Mouse (Mus musculus): ENCODE results near the gene Rp9. TPM values are rescaled to one million over a fixed set of nuclear protein-coding genes. Genes with fewer than 3 reads are reported as not detected.
A peak's percentile ranks its signal among the peaks of the same experiment; 100 is the strongest.

The Rp9 gene
- polyA plus RNA-seq, 1 experiment: 75.0 TPM

DNA sequence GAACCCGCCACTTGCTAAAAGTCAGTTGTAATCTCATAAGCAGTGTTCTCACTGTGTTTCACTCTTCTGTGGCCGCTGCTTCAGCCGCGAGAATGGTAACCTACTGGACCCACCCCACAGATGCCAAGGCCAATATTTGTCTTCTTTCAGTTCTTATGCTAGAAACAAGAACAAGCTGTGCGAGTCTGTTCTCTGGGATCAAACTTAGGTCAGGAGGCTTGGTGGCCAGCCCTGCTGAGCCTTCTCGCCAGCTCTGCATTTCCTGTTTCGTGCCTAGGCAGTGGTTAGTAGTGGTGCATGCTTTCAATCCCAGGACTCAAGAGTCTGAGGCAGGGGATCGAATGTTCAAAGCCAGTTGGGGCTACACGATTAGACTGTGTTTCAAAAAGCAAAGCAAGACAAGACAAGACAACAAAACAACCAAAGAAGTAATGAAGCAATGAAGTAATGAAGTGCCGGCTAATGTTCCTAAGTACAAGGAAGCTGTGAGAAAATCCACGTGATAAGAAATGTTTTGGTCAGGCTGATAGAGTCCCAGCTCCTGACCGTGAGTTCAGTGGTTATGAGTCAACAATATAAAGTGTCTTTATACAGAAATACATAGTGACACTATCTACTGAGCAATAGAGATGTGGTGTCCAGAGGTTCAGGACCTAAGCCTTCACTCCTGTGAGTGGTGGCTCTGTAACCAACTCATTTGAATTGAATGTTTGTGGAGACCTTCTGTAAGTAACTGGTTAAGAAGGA lies 15.2 kb upstream of the Rp9 start:
- no peak for DNase-seq (ENCODE audit: low read depth)

DNA sequence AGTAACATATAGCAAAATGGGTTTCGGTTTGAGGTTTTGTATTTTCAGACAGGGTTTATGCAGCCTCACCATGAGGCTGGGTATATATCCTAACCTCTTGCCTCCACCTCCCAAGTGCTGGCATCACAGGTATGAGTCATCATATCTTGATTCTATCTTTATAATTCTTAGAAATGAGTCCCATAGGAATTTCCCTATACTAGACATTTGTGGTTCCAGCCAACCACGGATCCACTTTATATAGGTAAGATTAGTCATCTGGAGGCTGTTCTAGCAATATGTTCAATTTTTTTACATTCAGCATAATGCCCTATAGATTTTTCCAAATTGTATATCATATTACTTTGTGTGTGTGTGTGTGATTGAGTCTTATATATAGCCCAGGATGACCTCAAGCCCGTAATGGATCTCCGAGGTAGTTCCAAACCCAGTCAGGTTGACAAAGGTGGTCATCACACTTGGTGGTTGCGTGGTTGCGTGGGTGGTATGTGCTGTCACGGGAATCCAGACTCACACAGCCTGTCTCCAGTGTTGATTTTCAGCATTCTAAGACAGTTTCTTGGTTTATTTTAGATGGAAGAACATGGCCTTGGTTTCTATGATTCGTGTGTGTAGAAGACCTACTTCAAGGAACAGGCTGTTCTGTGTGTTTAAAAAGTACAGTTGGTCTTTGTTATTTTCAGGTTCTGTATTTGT lies 14.5 kb upstream of the Rp9 start:
- TF ChIP-seq CTCF (IDR thresholded peaks at IDR 0.05; ENCODE audit: borderline replicate concordance, extremely low read depth, insufficient read depth, insufficient read length) (no peak), POLR2A (IDR thresholded peaks at IDR 0.05; ENCODE audit: borderline replicate concordance, extremely low read depth, insufficient read depth, insufficient read length, poor library complexity, severe bottlenecking) (no peak)
- no peak for DNase-seq (ENCODE audit: low read depth)

More for the DNA sequence above, 15.2 kb upstream of the Rp9 start:
- TF ChIP-seq CTCF (IDR thresholded peaks at IDR 0.05; ENCODE audit: borderline replicate concordance, extremely low read depth, insufficient read depth, insufficient read length): no peak
- no peak for TF ChIP-seq POLR2A (IDR thresholded peaks at IDR 0.05; ENCODE audit: borderline replicate concordance, extremely low read depth, insufficient read depth, insufficient read length, poor library complexity, severe bottlenecking)

DNA sequence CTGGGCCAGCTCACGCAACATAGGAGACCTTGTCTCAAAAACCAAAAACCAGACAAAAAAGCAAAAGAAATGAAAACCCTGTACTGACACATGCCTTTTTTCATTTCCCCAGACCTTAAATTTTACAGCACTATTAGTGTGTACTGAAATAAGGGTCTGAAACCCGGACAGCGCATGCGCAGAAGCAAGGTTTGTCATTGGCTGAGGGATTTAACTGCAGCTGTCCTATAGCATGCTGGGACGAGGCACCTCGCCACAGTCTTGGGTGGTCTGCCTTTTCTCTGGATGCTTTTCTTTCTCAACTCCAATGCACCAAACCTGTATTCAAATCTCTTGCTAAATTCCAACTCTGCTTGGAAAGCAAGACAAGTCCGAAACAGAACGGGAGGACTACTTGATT lies 9.4 kb upstream of the Rp9 start:
- DNase-seq (ENCODE audit: low read depth): no peak
- TF ChIP-seq POLR2A (IDR thresholded peaks at IDR 0.05; ENCODE audit: borderline replicate concordance, extremely low read depth, insufficient read depth, insufficient read length, poor library complexity, severe bottlenecking) (no peak), CTCF (IDR thresholded peaks at IDR 0.05; ENCODE audit: borderline replicate concordance, extremely low read depth, insufficient read depth, insufficient read length) (no peak)

DNA sequence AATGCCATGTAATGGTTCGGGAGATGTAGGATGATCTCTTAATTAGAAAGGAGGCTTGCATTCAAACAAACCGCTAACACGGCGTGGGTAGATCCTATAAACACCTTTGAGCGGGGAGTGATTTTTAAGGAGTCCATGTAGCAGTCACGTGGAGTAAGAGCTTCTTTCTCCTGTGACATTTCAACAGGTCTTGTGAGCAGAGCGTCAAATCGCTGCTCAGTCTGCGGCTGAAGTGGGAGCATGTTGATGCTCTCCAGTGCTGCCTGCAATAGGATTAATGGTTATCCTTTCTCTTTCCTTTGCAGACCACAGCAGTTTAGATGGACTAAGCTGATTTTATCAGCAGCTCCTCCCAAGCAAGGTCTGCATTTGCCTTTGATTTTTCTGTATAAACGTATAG lies 6.7 kb upstream of the Rp9 start:
- TF ChIP-seq POLR2A (IDR thresholded peaks at IDR 0.05; ENCODE audit: borderline replicate concordance, extremely low read depth, insufficient read depth, insufficient read length, poor library complexity, severe bottlenecking): no peak
- no peak for TF ChIP-seq CTCF (IDR thresholded peaks at IDR 0.05; ENCODE audit: borderline replicate concordance, extremely low read depth, insufficient read depth, insufficient read length)
- peak; percentile 55 for DNase-seq (ENCODE audit: low read depth)

DNA sequence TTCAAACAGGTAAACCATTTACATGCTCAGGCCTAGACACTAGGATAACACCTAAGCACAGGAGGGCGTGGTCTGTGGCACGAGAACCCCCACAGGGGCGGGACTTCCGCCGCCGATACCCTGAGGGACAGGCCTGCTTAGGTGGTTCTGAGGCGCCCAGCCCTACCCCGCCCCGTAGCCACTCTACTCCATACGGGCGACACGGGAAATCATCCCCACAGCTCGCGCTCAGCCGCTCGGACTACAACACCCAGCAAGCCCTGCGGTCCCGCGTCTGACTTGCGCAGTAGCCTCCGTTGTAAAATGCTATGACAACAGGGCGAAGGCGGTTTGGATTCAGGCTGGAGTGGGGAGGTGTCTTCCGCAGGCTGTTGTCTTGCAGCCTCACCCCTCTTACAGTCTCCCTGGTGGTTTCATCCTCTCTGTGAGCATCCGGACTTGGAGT lies 5.9 kb upstream of the Rp9 start, which contains the start of gene Bbs9:
Gene Bbs9 (plus strand): TSS at position 292 of the 445 bp plus-strand sequence.
- peak; percentile 99 for DNase-seq (ENCODE audit: low read depth)
- TF ChIP-seq POLR2A (IDR thresholded peaks at IDR 0.05; ENCODE audit: borderline replicate concordance, extremely low read depth, insufficient read depth, insufficient read length, poor library complexity, severe bottlenecking) (peak; percentile 39; the same call in 1 of the 2 replicates), CTCF (IDR thresholded peaks at IDR 0.05; ENCODE audit: borderline replicate concordance, extremely low read depth, insufficient read depth, insufficient read length) (no peak)

DNA sequence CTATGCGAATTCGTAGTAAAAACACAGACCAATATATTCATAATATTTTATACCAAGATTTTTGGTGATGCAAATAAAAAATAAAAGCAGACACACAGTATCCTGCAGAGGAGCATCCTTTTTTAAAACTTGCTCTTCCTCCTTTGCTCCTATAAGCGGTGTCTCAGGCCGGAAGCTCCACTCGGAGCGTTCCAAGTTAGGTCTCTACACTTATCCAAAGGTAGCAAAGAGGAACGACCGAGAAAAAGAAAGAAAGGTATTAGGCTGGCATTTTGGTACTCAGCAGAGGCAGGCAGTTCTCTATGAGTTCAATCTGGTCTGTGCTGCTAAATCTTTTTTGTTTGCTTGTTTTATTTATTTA lies 664 bp downstream of the Rp9 start:
- TF ChIP-seq POLR2A (IDR thresholded peaks at IDR 0.05; ENCODE audit: borderline replicate concordance, extremely low read depth, insufficient read depth, insufficient read length, poor library complexity, severe bottlenecking): no peak
- TF ChIP-seq CTCF (IDR thresholded peaks at IDR 0.05; ENCODE audit: borderline replicate concordance, extremely low read depth, insufficient read depth, insufficient read length): no peak
- no peak for DNase-seq (ENCODE audit: low read depth)

DNA sequence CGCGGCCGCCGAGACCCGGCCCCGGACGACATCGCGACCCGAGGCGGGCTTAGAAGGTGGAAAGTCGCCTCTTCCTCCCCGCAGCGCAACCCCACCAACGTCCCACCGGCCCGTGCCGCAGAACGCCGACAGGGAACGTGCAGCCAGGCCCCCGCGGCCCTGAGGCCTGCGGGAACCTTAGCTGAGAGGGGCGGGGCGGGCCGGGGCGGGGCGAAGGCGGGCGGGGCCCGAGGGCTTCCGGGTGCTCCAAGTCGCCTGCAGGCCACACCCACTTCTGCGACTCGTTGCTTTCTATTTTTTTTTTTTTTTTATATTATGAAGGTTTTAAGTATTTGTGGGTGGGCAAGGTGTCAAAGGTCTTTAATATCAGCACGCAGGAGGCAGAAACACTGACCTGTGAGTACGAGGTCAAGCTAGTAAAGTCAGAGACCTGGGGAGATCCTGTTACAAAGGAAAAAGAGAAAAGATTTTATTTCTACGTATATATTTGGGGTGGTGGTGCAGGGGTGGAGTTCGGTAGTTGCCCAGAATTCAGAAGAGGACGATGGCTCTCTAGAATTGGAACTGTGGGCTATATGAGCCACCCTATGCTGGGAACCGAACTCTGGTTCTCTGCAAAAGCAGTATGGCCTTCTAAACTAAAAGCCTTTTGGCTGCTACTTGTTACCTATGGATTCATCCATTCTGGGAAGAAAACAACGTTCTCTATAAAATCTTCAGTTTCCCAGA lies 1.2 kb downstream of the Rp9 start:
- DNase-seq (ENCODE audit: low read depth): peak; percentile 94
- TF ChIP-seq POLR2A (IDR thresholded peaks at IDR 0.05; ENCODE audit: borderline replicate concordance, extremely low read depth, insufficient read depth, insufficient read length, poor library complexity, severe bottlenecking) (peak; percentile 91), CTCF (IDR thresholded peaks at IDR 0.05; ENCODE audit: borderline replicate concordance, extremely low read depth, insufficient read depth, insufficient read length) (no peak)

DNA sequence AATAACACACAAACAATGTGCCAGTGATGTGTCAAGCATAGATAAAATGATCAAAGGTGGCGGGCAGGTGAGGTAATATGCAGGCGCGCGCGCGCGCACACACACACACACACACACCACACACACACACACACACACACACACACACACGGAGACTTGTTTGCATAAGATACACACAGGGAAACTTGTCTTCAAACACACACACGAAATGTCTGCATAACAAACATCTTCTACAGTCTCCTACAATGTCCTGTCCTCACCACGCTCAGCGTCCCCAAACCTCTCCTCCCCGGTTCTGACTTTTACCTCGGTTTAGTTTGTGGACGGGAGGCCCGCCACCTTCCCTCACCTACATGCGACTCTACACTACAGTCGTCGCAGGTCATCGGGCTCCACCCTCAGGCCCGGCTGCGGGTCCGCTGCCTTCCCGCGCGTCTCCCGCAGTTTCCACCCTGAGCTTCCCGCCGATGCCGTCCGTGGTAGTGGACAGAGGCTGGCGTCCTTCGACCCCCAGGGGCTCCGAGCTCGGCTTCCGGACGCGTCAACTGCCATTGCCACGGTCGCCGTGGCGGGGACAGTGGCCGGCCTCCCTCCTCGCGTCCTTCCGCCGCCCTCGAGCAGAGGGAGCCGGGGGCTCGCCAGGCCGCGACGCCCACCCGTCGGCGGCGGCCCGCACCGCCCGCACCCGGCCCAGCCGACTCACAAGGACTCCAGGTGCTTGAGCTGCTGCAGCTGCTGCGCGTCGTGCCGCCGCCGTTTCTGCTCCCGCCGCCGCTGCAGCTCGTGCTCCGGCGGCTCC lies 2.0 kb downstream of the Rp9 start:
- TF ChIP-seq CTCF (IDR thresholded peaks at IDR 0.05; ENCODE audit: borderline replicate concordance, extremely low read depth, insufficient read depth, insufficient read length) (no peak), POLR2A (IDR thresholded peaks at IDR 0.05; ENCODE audit: borderline replicate concordance, extremely low read depth, insufficient read depth, insufficient read length, poor library complexity, severe bottlenecking) (no peak)
- peak; percentile 61 for DNase-seq (ENCODE audit: low read depth)

DNA sequence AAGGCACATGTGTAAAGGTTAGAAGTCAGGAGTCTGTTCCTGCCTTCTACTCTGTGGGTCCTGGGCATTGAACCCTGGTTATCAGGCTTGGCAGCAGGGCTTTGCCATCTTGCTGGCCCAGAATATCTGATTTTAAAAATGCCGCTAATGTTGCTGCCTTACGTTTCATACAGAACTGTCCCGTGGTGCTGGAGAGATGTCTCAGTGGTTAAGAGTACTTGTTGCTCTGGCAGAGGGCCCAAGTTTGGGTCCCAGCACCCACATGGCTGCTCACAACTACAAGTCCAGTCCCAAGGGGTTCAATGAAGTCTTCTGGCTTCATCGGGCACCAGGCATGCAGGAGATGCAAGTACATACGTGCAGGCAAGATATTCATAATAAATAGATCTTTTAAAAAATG lies 3.3 kb downstream of the Rp9 start:
- no peak for TF ChIP-seq CTCF (IDR thresholded peaks at IDR 0.05; ENCODE audit: borderline replicate concordance, extremely low read depth, insufficient read depth, insufficient read length)
- TF ChIP-seq POLR2A (IDR thresholded peaks at IDR 0.05; ENCODE audit: borderline replicate concordance, extremely low read depth, insufficient read depth, insufficient read length, poor library complexity, severe bottlenecking): no peak
- no peak for DNase-seq (ENCODE audit: low read depth)

DNA sequence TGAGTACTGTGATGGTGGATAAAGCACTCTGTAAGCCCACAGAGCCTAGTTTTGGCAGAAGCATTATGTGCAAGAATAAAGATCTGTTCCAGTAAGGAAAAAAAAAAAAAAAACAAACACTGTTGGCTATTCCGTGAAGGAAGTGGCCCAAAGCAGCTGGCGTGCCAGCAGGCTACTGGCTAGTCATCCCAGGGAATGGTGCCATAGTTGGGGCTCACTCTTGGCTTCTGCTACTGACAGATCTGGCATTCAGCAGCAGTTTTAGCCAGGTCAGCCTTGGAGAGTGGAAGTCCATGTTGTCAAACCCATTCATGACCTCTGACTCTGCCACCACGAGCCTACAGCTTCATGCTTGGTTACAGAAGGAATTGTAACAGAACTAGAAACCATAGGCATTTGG lies 7.6 kb downstream of the Rp9 start:
- peak; percentile 3 for DNase-seq (ENCODE audit: low read depth)
- TF ChIP-seq CTCF (IDR thresholded peaks at IDR 0.05; ENCODE audit: borderline replicate concordance, extremely low read depth, insufficient read depth, insufficient read length) (no peak), POLR2A (IDR thresholded peaks at IDR 0.05; ENCODE audit: borderline replicate concordance, extremely low read depth, insufficient read depth, insufficient read length, poor library complexity, severe bottlenecking) (no peak)
